Mouse (Mus musculus) olfactory bulb, adult 2 months (tissue): ENCODE results near the gene Gm7534.

Source experiments
- CTCF ChIP-seq: fragments of 200-500 bp; IDR thresholded peaks from 2 replicates; pipeline ENCODE4 v1.5.1; 2012; ENCODE audit warnings: low read depth, mild to moderate bottlenecking, low read length, moderate library complexity; ENCODE audit not compliant: insufficient read depth
- POLR2A ChIP-seq: fragments of 200-500 bp; IDR thresholded peaks from 2 replicates; pipeline ENCODE4 v1.6.1; 2012; ENCODE audit warnings: mild to moderate bottlenecking, low read depth, low read length, moderate library complexity; ENCODE audit not compliant: insufficient read depth

GRCm38 (mm10) chr4:134165548-134166465 is 37.0 kb downstream of the Gm7534 start:
- no peak for TF ChIP-seq CTCF
- no peak for TF ChIP-seq POLR2A
